Mouse (Mus musculus) CH12.LX (cell line): ENCODE data around the gene Rtp1. TPM values are rescaled to one million over a fixed set of nuclear protein-coding genes. Genes with fewer than 3 reads are reported as not detected.

Source experiments
- DNase-seq: peaks from one replicate; pipeline ENCODE4 v3.0.0-alpha.2; 2013; ENCODE audit errors: extremely low read depth
- H3K27ac ChIP-seq: 2 replicates; pipeline ENCODE4 v1.5.1; 2012; ENCODE audit warnings: low read depth, mild to moderate bottlenecking, control low read depth, moderate library complexity; ENCODE audit not compliant: insufficient read depth
- H3K27me3 ChIP-seq: replicated peaks from 2 replicates; pipeline ENCODE3; 2012; ENCODE audit warnings: inconsistent platforms
- H3K36me3 ChIP-seq, 2 experiments: replicated peaks in 1 of 2; 2 replicates each; pipeline versions ENCODE3 to v1.6.1; 2012; ENCODE audit warnings: inconsistent platforms in 1 of 2, low read length in 1 of 2, mild to moderate bottlenecking in 1 of 2, mixed read lengths in 1 of 2, moderate library complexity in 1 of 2; ENCODE audit not compliant: control insufficient read depth in 1 of 2, insufficient read depth in 1 of 2
- H3K4me1 ChIP-seq, 2 experiments: 2 replicates each; pipeline ENCODE4 v1.6.1; 2012; ENCODE audit warnings: inconsistent platforms in 1 of 2, moderate library complexity in 1 of 2; ENCODE audit not compliant: insufficient read depth in 2 of 2, control insufficient read depth in 1 of 2
- H3K4me2 ChIP-seq: 2 replicates; pipeline ENCODE4 v1.6.1; 2012; ENCODE audit warnings: low read depth, mild to moderate bottlenecking, control low read depth; ENCODE audit not compliant: poor library complexity, insufficient read depth, severe bottlenecking
- H3K4me3 ChIP-seq, 3 experiments: fragments of 150-350 bp in 1 of 3; sonication (generic) in 1 of 3; replicated peaks in 1 of 3; 2 replicates each; pipeline versions ENCODE3 to v1.5.1; 2011 to 2012; ENCODE audit warnings: low read depth in 2 of 3, low read length in 2 of 3, mild to moderate bottlenecking in 2 of 3, moderate library complexity in 2 of 3, control low read depth in 1 of 3, improper control_type of control experiment in 1 of 3, inconsistent platforms in 1 of 3, mixed read lengths in 1 of 3; ENCODE audit not compliant: poor library complexity in 1 of 3
- H3K79me2 ChIP-seq: replicated peaks from 2 replicates; pipeline ENCODE4 v1.6.1; 2012; ENCODE audit warnings: mild to moderate bottlenecking, moderate library complexity; ENCODE audit not compliant: control insufficient read depth, poor library complexity, insufficient read depth, severe bottlenecking; ENCODE audit errors: extremely low read depth
- H3K9ac ChIP-seq: 2 replicates; pipeline ENCODE4 v1.6.1; 2012; ENCODE audit warnings: low read depth, mild to moderate bottlenecking, control low read depth, moderate library complexity; ENCODE audit not compliant: insufficient read depth
- H3K9me3 ChIP-seq: replicated peaks from 2 replicates; pipeline ENCODE3; 2012; ENCODE audit warnings: low read length, inconsistent platforms, mixed read lengths
- BHLHE40 ChIP-seq: IDR thresholded peaks from 2 replicates; pipeline ENCODE4 v1.6.1; 2011; ENCODE audit warnings: mild to moderate bottlenecking, low read depth, low read length, improper control_type of control experiment
- CHD2 ChIP-seq: IDR thresholded peaks from 2 replicates; pipeline ENCODE4 v1.6.1; 2011; ENCODE audit warnings: low read length, improper control_type of control experiment
- E2F4 ChIP-seq: IDR thresholded peaks from 2 replicates; pipeline ENCODE4 v1.6.1; 2011; ENCODE audit warnings: low read depth, low read length, improper control_type of control experiment; ENCODE audit not compliant: insufficient replicate concordance
- IRF4 ChIP-seq: IDR thresholded peaks from 2 replicates; pipeline ENCODE4 v1.6.1; 2014; ENCODE audit warnings: low read depth, mild to moderate bottlenecking, inconsistent platforms, low read length, improper control_type of control experiment
- JUN ChIP-seq: IDR thresholded peaks from 2 replicates; pipeline ENCODE4 v1.6.1; 2011; ENCODE audit warnings: low read depth, mild to moderate bottlenecking, low read length, improper control_type of control experiment, moderate library complexity; ENCODE audit not compliant: insufficient read depth
- JUND ChIP-seq: conservative IDR thresholded peaks from 2 replicates; pipeline ENCODE4 v1.6.1; 2011; ENCODE audit warnings: low read depth, low read length, improper control_type of control experiment
- KAT2A ChIP-seq: IDR thresholded peaks from 2 replicates; pipeline ENCODE4 v1.6.1; 2012; ENCODE audit warnings: low read length, improper control_type of control experiment, inconsistent platforms; ENCODE audit not compliant: insufficient replicate concordance
- MAFK ChIP-seq: IDR thresholded peaks from 2 replicates; pipeline ENCODE4 v1.6.1; 2011; ENCODE audit warnings: low read length, improper control_type of control experiment; ENCODE audit not compliant: insufficient replicate concordance
- MAX ChIP-seq: IDR thresholded peaks from 2 replicates; pipeline ENCODE4 v1.6.1; 2011; ENCODE audit warnings: low read length, improper control_type of control experiment
- MXI1 ChIP-seq: IDR thresholded peaks from 2 replicates; pipeline ENCODE4 v1.6.1; 2011; ENCODE audit warnings: mild to moderate bottlenecking, low read depth, low read length, improper control_type of control experiment
- RAD21 ChIP-seq: IDR thresholded peaks from 2 replicates; pipeline ENCODE4 v1.6.1; 2011; ENCODE audit warnings: low read depth, mild to moderate bottlenecking, low read length, improper control_type of control experiment, moderate library complexity
- RCOR1 ChIP-seq: conservative IDR thresholded peaks from 2 replicates; pipeline ENCODE4 v1.6.1; 2012; ENCODE audit warnings: low read depth, mild to moderate bottlenecking, inconsistent platforms, low read length, improper control_type of control experiment
- SMC3 ChIP-seq: IDR thresholded peaks from 2 replicates; pipeline ENCODE4 v1.6.1; 2011; ENCODE audit warnings: low read depth, low read length, improper control_type of control experiment
- TBP ChIP-seq: conservative IDR thresholded peaks from 2 replicates; pipeline ENCODE4 v1.6.1; 2011; ENCODE audit warnings: low read depth, low read length, improper control_type of control experiment
- USF1 ChIP-seq: IDR thresholded peaks from 2 replicates; pipeline ENCODE4 v1.6.1; 2014; ENCODE audit warnings: low read depth, mild to moderate bottlenecking, inconsistent platforms, low read length, improper control_type of control experiment
- ZC3H11A ChIP-seq: IDR thresholded peaks from 2 replicates; pipeline ENCODE4 v1.6.1; 2012; ENCODE audit warnings: low read depth, mild to moderate bottlenecking, inconsistent platforms, low read length, improper control_type of control experiment
- ZMIZ1 ChIP-seq: IDR thresholded peaks from 2 replicates; pipeline ENCODE4 v1.6.1; 2012; ENCODE audit warnings: low read depth, mild to moderate bottlenecking, inconsistent platforms, low read length, improper control_type of control experiment
- dilution Hi-C: fragments of 300-500 bp; cut with MboI; formaldehyde crosslinking; loops from 2 replicates; pipeline ENCODE4 v1.14.3; 2020; ENCODE audit warnings: low sequenced_read_pairs; ENCODE audit not compliant: extremely low pct_unique_long_range_greater_than_20kb, extremely low pct_ligation_motif_present
- in situ Hi-C: fragments of 300-500 bp; cut with MboI; formaldehyde crosslinking; loops from 3 replicates; pipeline ENCODE4 v1.14.3; 2019; ENCODE audit warnings: low sequenced_read_pairs, low pct_ligation_motif_present, low pct_unique_long_range_greater_than_20kb, mixed read lengths
- polyA plus RNA-seq: library from polyadenylated mRNA; unstranded; fragments of >175 nt; gene quantifications from 2 replicates; pipeline ENCODE4 v1.2.1, GENCODE M21; 2012; ENCODE audit warnings: low read depth; ENCODE audit not compliant: insufficient read length
- total RNA-seq, 2 experiments: library from RNA; depleted of rRNA; stranded (reverse); fragments of 300-350 nt in 1 of 2; fragments of >200 nt in 1 of 2; gene quantifications; 2 replicates each; pipeline ENCODE4 v1.2.3; 2012 to 2014

The Rtp1 gene
- total and polyA plus RNA-seq, 3 experiments, result not detected

DNA sequence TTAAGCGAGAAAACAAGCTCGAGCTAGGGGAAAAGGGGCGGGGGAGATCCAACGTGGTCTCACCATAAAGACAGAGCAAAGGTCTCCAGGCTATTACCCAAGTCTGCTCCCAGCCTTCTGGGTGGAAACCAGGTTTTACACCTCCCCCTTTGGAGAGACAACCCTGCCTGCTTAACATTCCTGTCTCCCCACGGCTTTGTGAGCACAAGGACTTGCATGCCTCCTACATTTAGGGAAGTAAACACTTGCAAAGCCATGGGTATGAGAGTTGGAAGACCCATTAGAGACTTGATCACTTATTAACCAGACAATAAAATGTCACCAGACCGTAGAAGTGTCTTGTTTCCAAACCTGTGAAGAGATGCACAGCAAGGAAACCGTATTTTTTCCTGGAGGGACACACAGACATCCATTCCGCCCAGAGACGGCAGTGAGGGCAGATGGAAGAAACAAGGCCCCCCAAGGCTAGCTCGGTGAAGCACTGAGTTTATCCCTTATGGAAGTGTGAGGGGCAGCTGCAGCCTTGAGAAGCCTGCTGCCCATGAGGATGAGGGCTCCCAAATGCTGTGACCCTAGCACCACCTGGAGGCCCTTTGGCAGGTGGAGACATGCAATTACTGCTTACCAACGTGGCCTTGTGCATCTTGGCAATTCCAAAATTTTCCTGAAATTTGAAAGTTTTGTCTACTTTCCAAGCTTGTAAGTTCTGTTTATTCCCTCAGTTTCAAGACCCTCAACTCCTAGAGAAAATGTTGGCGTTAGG lies 8.7 kb downstream of the Rtp1 start (continued):
- TF ChIP-seq ZMIZ1 (no peak), USF1 (no peak), TBP (no peak), RCOR1 (no peak), RAD21 (peak; percentile 84)

DNA sequence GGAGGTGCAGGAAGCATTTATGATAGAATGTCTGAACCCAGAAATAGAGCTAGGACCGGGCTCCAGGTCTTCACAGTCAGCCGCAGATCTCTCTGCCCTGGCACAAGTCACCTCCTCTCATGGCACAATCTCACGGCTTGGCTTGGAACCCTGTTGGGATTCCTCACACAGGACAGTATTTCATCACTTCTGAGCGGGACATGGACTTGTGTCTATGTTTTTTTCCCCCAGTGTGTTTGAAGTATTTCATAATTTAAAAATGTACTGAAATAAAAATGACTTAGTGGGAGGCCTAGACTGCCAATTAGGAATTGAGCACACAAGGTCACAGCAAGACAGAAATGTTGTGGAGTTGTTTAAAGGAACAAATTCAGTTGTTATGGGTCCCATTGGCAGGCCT lies 15.3 kb downstream of the Rtp1 start:
- Histone ChIP-seq H3K36me3 (no peaks in the 10 kb centered on the region), H3K27ac (no peak overlapping the region), H3K4me1 (no peaks in the 10 kb centered on the region; a peak in 1 of 4 replicates), H3K9ac (no peak overlapping the region), H3K79me2 (no peaks in the 10 kb centered on the region), H3K27me3 (no peaks in the 10 kb centered on the region), H3K9me3 (peaks cover 5% of the 10 kb centered on the region), H3K4me2 (no peak overlapping the region), H3K4me3 (no peak overlapping the region)
- dilution Hi-C loops (no loop called here), in situ Hi-C loops (loop anchor here (25.0 kb wide), 1 partner anchor 557 kb away; the partner anchor contains the start of gene Ahsg)
- no peak for DNase-seq
- no peak for TF ChIP-seq CHD2
- TF ChIP-seq E2F4, result no peak
- TF ChIP-seq SMC3, result no peak
- no peak for TF ChIP-seq ZC3H11A
- no peak for TF ChIP-seq MXI1
- TF ChIP-seq BHLHE40, result no peak
- TF ChIP-seq RAD21, result no peak
- no peak for TF ChIP-seq JUND
- TF ChIP-seq MAFK, result no peak
- no peak for TF ChIP-seq TBP
- no peak for TF ChIP-seq IRF4
- TF ChIP-seq MAX, result no peak
- no peak for TF ChIP-seq KAT2A
- TF ChIP-seq, all 38 proteins: peak for 0

- Histone ChIP-seq H3K27ac (no peak overlapping the region), H3K79me2 (no peaks in the 10 kb centered on the region), H3K4me1 (peaks cover 0 to 11% of the 10 kb centered on the region in 2 experiments; a peak in 2 of 4 replicates), H3K4me2 (no peak overlapping the region), H3K9me3 (no peaks in the 10 kb centered on the region), H3K4me3 (no peak overlapping the region), H3K9ac (no peak overlapping the region), H3K36me3 (no peaks in the 10 kb centered on the region), H3K27me3 (no peaks in the 10 kb centered on the region)
- no peak for DNase-seq
- in situ Hi-C loops (loop anchor here (5.0 to 25.0 kb wide), 2 partner anchors 447 to 563 kb away; partner anchors contain the start of gene Ahsg), dilution Hi-C loops (no loop called here)
- TF ChIP-seq ZMIZ1 (no peak), JUN (no peak)
- TF ChIP-seq, all 38 proteins: peak for 0
These were observed 21.0 kb downstream of the Rtp1 start for GRCm38 (mm10) chr16:23449946-23450345.
